Mouse (Mus musculus) MEL (cell line): Measurements from ENCODE around the gene Dagla. TPM values are rescaled to one million over a fixed set of nuclear protein-coding genes. Genes with fewer than 3 reads are reported as not detected.

ENCODE experiments used
- DNase-seq: peaks from one replicate; pipeline ENCODE4 v3.0.0; 2011; ENCODE audit warnings: low read depth, low spot score
- H3K27ac ChIP-seq: 2 replicates; pipeline ENCODE4 v1.5.1; 2012; ENCODE audit warnings: low read depth, mild to moderate bottlenecking, control low read depth, low read length, moderate library complexity; ENCODE audit not compliant: control insufficient read depth
- H3K27me3 ChIP-seq, 2 experiments: fragments of 150-350 bp in 1 of 2; sonication (generic) in 1 of 2; 2 replicates each; pipeline ENCODE4 v1.6.1; 2012; ENCODE audit warnings: low read length in 2 of 2, mild to moderate bottlenecking in 2 of 2, improper control_type of control experiment in 1 of 2, moderate library complexity in 1 of 2; ENCODE audit not compliant: insufficient read depth in 2 of 2, control insufficient read depth in 1 of 2
- H3K36me3 ChIP-seq, 2 experiments: 2 replicates each; pipeline ENCODE4 v1.6.1; 2012 to 2014; ENCODE audit warnings: low read length in 2 of 2, improper control_type of control experiment in 1 of 2, inconsistent platforms in 1 of 2, mild to moderate bottlenecking in 1 of 2; ENCODE audit not compliant: insufficient read depth in 2 of 2, control insufficient read depth in 1 of 2
- H3K4me1 ChIP-seq, 2 experiments: fragments of 150-350 bp in 1 of 2; sonication (generic) in 1 of 2; 2 replicates each; pipeline ENCODE4 v1.6.1; 2012; ENCODE audit warnings: low read length in 2 of 2, improper control_type of control experiment in 1 of 2, mild to moderate bottlenecking in 1 of 2; ENCODE audit not compliant: insufficient read depth in 2 of 2, control insufficient read depth in 1 of 2
- H3K4me3 ChIP-seq, 2 experiments: fragments of 150-350 bp in 1 of 2; sonication (generic) in 1 of 2; 2 replicates each; pipeline ENCODE4 v1.5.1; 2012; ENCODE audit warnings: low read depth in 2 of 2, low read length in 2 of 2, mild to moderate bottlenecking in 2 of 2, moderate library complexity in 2 of 2, control low read depth in 1 of 2, improper control_type of control experiment in 1 of 2; ENCODE audit not compliant: control insufficient read depth in 1 of 2, insufficient read depth in 1 of 2
- H3K79me2 ChIP-seq: 2 replicates; pipeline ENCODE4 v1.6.1; 2012; ENCODE audit warnings: mild to moderate bottlenecking, low read length, moderate library complexity; ENCODE audit not compliant: control insufficient read depth, poor library complexity, insufficient read depth
- H3K9ac ChIP-seq: 2 replicates; pipeline ENCODE4 v1.6.1; 2012; ENCODE audit warnings: low read depth, mild to moderate bottlenecking, control low read depth, low read length, moderate library complexity; ENCODE audit not compliant: control insufficient read depth, poor library complexity, severe bottlenecking
- H3K9me3 ChIP-seq: fragments of 150-350 bp; sonication (generic); replicated peaks from 2 replicates; pipeline ENCODE4 v1.6.1; 2012; ENCODE audit warnings: mild to moderate bottlenecking, low read length, improper control_type of control experiment, moderate library complexity; ENCODE audit not compliant: insufficient read depth
- BHLHE40 ChIP-seq: IDR thresholded peaks from 2 replicates; pipeline ENCODE4 v1.6.1; 2012; ENCODE audit warnings: low read depth, mild to moderate bottlenecking, inconsistent platforms, low read length, improper control_type of control experiment, borderline replicate concordance
- CHD2 ChIP-seq: IDR thresholded peaks from 2 replicates; pipeline ENCODE4 v1.6.1; 2011; ENCODE audit warnings: low read length, improper control_type of control experiment
- CTCF ChIP-seq, 3 experiments: IDR thresholded peaks in 2 of 3; conservative IDR thresholded peaks in 1 of 3; 2 replicates each; pipeline ENCODE4 v1.5.1; 2011 to 2012; ENCODE audit warnings: low read length in 3 of 3, low read depth in 2 of 3, mild to moderate bottlenecking in 2 of 3, improper control_type of control experiment in 1 of 3, inconsistent platforms in 1 of 3, mixed read lengths in 1 of 3, moderate library complexity in 1 of 3; ENCODE audit not compliant: control insufficient read depth in 1 of 3, insufficient read depth in 1 of 3, poor library complexity in 1 of 3, severe bottlenecking in 1 of 3
- EP300 ChIP-seq, 2 experiments: IDR thresholded peaks; 2 replicates each; pipeline ENCODE4 v1.6.1; 2011; ENCODE audit warnings: improper control_type of control experiment in 2 of 2, low read length in 2 of 2, low read depth in 1 of 2, mild to moderate bottlenecking in 1 of 2
- ETS1 ChIP-seq: IDR thresholded peaks from 2 replicates; pipeline ENCODE4 v1.6.1; 2012; ENCODE audit warnings: low read depth, mild to moderate bottlenecking, inconsistent platforms, low read length, improper control_type of control experiment, moderate library complexity
- GATA1 ChIP-seq: IDR thresholded peaks from 2 replicates; pipeline ENCODE4 v1.6.1; 2011; ENCODE audit warnings: low read depth, low read length, improper control_type of control experiment
- HCFC1 ChIP-seq: IDR thresholded peaks from 2 replicates; pipeline ENCODE4 v1.6.1; 2012; ENCODE audit warnings: low read depth, mild to moderate bottlenecking, inconsistent platforms, low read length, improper control_type of control experiment, moderate library complexity
- MAX ChIP-seq: IDR thresholded peaks from 2 replicates; pipeline ENCODE4 v1.6.1; 2011; ENCODE audit warnings: low read length, improper control_type of control experiment
- MEF2A ChIP-seq: IDR thresholded peaks from 2 replicates; pipeline ENCODE4 v1.6.1; 2014; ENCODE audit warnings: low read depth, mild to moderate bottlenecking, inconsistent platforms, low read length, improper control_type of control experiment; ENCODE audit not compliant: poor library complexity, insufficient replicate concordance, severe bottlenecking; ENCODE audit errors: extremely low read depth
- MYC ChIP-seq: IDR thresholded peaks from 2 replicates; pipeline ENCODE4 v1.6.1; 2011; ENCODE audit warnings: low read depth, mild to moderate bottlenecking, low read length, improper control_type of control experiment, moderate library complexity
- NELFE ChIP-seq: IDR thresholded peaks from 2 replicates; pipeline ENCODE4 v1.6.1; 2011; ENCODE audit warnings: low read depth, low read length, improper control_type of control experiment
- NRF1 ChIP-seq: IDR thresholded peaks from 2 replicates; pipeline ENCODE4 v1.6.1; 2014; ENCODE audit warnings: low read depth, mild to moderate bottlenecking, inconsistent platforms, low read length, improper control_type of control experiment, moderate library complexity; ENCODE audit not compliant: poor library complexity, insufficient read depth, severe bottlenecking
- POLR2A ChIP-seq, 2 experiments: IDR thresholded peaks; 2 replicates each; pipeline ENCODE4 v1.6.1; 2011 to 2012; ENCODE audit warnings: low read length in 2 of 2, mild to moderate bottlenecking in 2 of 2, control low read depth in 1 of 2, improper control_type of control experiment in 1 of 2, low read depth in 1 of 2, moderate library complexity in 1 of 2; ENCODE audit not compliant: control insufficient read depth in 1 of 2, insufficient read depth in 1 of 2, poor library complexity in 1 of 2
- POLR2AphosphoS2 ChIP-seq: IDR thresholded peaks from 2 replicates; pipeline ENCODE4 v1.6.1; 2011; ENCODE audit warnings: low read length, improper control_type of control experiment
- RAD21 ChIP-seq: IDR thresholded peaks from 2 replicates; pipeline ENCODE4 v1.6.1; 2011; ENCODE audit warnings: mild to moderate bottlenecking, low read depth, low read length, improper control_type of control experiment
- RCOR1 ChIP-seq: IDR thresholded peaks from 2 replicates; pipeline ENCODE4 v1.6.1; 2012; ENCODE audit warnings: low read depth, mild to moderate bottlenecking, inconsistent platforms, low read length, improper control_type of control experiment
- SIN3A ChIP-seq: IDR thresholded peaks from 2 replicates; pipeline ENCODE4 v1.6.1; 2012; ENCODE audit warnings: low read length, improper control_type of control experiment, inconsistent platforms
- SMC3 ChIP-seq: IDR thresholded peaks from 2 replicates; pipeline ENCODE4 v1.6.1; 2011; ENCODE audit warnings: low read depth, low read length, improper control_type of control experiment
- TAL1 ChIP-seq: IDR thresholded peaks from 2 replicates; pipeline ENCODE4 v1.6.1; 2012; ENCODE audit warnings: mild to moderate bottlenecking, inconsistent platforms, low read length, moderate library complexity, mixed read lengths
- TBP ChIP-seq: IDR thresholded peaks from 2 replicates; pipeline ENCODE4 v1.8.0; 2011; ENCODE audit warnings: low read depth, low read length, improper control_type of control experiment
- TCF12 ChIP-seq: IDR thresholded peaks from 2 replicates; pipeline ENCODE4 v1.6.1; 2014; ENCODE audit warnings: low read depth, mild to moderate bottlenecking, inconsistent platforms, low read length, improper control_type of control experiment, moderate library complexity
- ZC3H11A ChIP-seq: IDR thresholded peaks from 2 replicates; pipeline ENCODE4 v1.6.1; 2012; ENCODE audit warnings: low read depth, mild to moderate bottlenecking, inconsistent platforms, low read length, improper control_type of control experiment
- ZMIZ1 ChIP-seq: IDR thresholded peaks from 2 replicates; pipeline ENCODE4 v1.6.1; 2012; ENCODE audit warnings: low read depth, mild to moderate bottlenecking, inconsistent platforms, low read length, improper control_type of control experiment, moderate library complexity
- polyA plus RNA-seq, 2 experiments: library from polyadenylated mRNA; stranded (reverse) in 1 of 2; unstranded in 1 of 2; fragments of >175 nt in 1 of 2; fragments of >200 nt in 1 of 2; gene quantifications; 2 replicates each; pipeline versions ENCODE4 v1.2.1 to v1.2.4; 2012; ENCODE audit warnings: low replicate concordance in 2 of 2, low read depth in 1 of 2; ENCODE audit not compliant: insufficient read length in 2 of 2, insufficient read depth in 1 of 2, missing spikeins in 1 of 2
- total RNA-seq: library from RNA; depleted of rRNA; stranded (reverse); fragments of 300-350 nt; gene quantifications from 2 replicates; pipeline ENCODE4 v1.2.3, GENCODE M21; 2012

Gene Dagla
- total and polyA plus RNA-seq, 3 experiments = not detected

- Histone ChIP-seq H3K36me3 (peaks cover 4 to 10% of the 10 kb centered on the region in 2 experiments), H3K4me3 (no peak overlapping the region), H3K4me1 (peaks cover 0 to 4% of the 10 kb centered on the region in 2 experiments; a peak in 2 of 4 replicates), H3K27me3 (no peaks in the 10 kb centered on the region), H3K9ac (no peak overlapping the region), H3K79me2 (peaks cover 29% of the 10 kb centered on the region), H3K27ac (no peak overlapping the region), H3K9me3 (no peaks in the 10 kb centered on the region)
- TF ChIP-seq ETS1 (peak; percentile 35; the same call in 1 of the 2 replicates), HCFC1 (no peak), TAL1 (peak; percentile 23; the same call in 1 of the 2 replicates), NELFE (no peak), CHD2 (no peak), MYC (0 out of 2 replicates have a peak, but pooled peaks have one; percentile 38), ZMIZ1 (no peak), RAD21 (peak; percentile 77), SMC3 (peak; percentile 68), NRF1 (no peak), RCOR1 (peak; percentile 81; the same call in 1 of the 2 replicates), ZC3H11A (peak; percentile 64), BHLHE40 (no peak), POLR2A (IDR thresholded peaks at IDR 0.05; ENCODE audit: control insufficient read depth in 1 of 2, insufficient read depth in 1 of 2, low read depth in 1 of 2, low read length in 2 of 2, poor library complexity in 1 of 2) (no peak), TBP (no peak), CTCF (IDR thresholded peaks at IDR 0.05 in 2 of 3, conservative IDR thresholded peaks at IDR 0.05 in 1 of 3; ENCODE audit: control insufficient read depth in 1 of 3, insufficient read depth in 1 of 3, low read depth in 2 of 3, low read length in 3 of 3, poor library complexity in 1 of 3, severe bottlenecking in 1 of 3) (peak; percentile 75 to 91 (median 88)), MAX (no peak), GATA1 (peak; percentile 67), SIN3A (peak; percentile 36; the same call in 1 of the 2 replicates), TCF12 (peak; percentile 71), EP300 (IDR thresholded peaks at IDR 0.05; ENCODE audit: low read depth in 1 of 2, low read length in 2 of 2) (peak in 1 of 2 experiments; percentile 67; a peak in 2 of 4 replicates), MEF2A (no peak), POLR2AphosphoS2 (0 out of 2 replicates have a peak, but pooled peaks have one; percentile 25)
- DNase-seq = peak; percentile 89
Measured at GRCm38 (mm10) chr19:10198723-10199122, 106.0 kb downstream of the Dagla start.
